Mouse (Mus musculus): ENCODE data around the gene Rsad2. TPM values are rescaled to one million over a fixed set of nuclear protein-coding genes. Genes with fewer than 3 reads are reported as not detected.

Rsad2 gene
- polyA plus RNA-seq, 1 experiment from 2014 or later = 0.28 TPM

DNA sequence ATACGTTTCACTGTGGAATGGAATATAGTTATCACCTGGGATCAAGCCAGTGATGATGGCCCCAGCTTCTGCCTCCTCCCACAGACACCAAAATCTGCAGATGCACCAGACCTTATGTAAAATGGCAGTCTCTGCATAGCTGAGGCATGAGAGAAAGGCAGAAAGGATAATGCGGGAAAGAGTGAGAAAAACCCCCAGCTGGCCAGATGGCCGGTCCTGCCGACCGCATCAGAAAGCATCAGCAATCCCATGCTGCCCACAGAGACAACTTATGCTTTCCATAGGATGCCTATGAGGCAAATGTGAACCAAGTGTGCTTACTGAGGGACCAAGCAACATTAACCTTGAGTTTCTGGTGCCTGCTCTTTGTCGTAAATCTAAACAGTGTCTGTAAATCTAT, 56.9 kb downstream of the Rsad2 start:
- Histone ChIP-seq H3K4me1 (replicated peaks; ENCODE audit: control insufficient read depth, insufficient read depth, low read length) (no peaks in the 10 kb centered on the region), H3K9me3 (ENCODE audit: control insufficient read depth, low read length) (no peaks in the 10 kb centered on the region), H3K4me3 (ENCODE audit: low read depth, low read length) (no peak overlapping the region), H3K9ac (ENCODE audit: low read depth, low read length) (no peak overlapping the region), H3K27me3 (ENCODE audit: control insufficient read depth, insufficient read depth, low read length) (no peaks in the 10 kb centered on the region), H3K4me2 (replicated peaks; ENCODE audit: low read depth, low read length) (no peak overlapping the region), H3K36me3 (ENCODE audit: control insufficient read depth, insufficient read depth, low read length) (peaks cover 5% of the 10 kb centered on the region), H3K27ac (ENCODE audit: low read depth, low read length) (no peak overlapping the region)
- no peak for DNase-seq (ENCODE audit: low spot score)
- WGBS = 88% methylated on average over 6 of the region's 6 CpGs
- ATAC-seq (ENCODE audit: low FRiP score) = no peak

DNA sequence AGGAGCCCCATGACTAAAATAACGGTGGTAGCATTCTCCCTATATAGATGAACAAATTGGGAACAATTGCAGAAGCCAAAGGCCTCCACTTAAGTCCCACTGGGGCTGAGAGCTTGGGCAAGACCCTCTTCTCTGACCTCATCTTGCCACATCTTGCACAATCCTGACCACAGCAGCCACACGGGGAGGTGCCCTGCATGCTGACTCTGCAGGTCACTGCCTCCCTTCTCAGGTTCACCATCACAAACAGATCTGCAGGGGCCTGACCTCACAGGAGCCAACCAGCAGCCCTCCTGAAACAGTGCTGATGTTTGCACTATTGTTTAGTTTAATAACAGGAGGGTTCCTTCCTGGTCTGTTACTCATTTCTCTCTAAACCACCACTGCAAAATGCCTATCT, 57.7 kb downstream of the Rsad2 start:
- no peaks in the 10 kb centered on the region for H3K27me3 ChIP-seq (ENCODE audit: control insufficient read depth, insufficient read depth, low read length)
- WGBS = 64% methylated on average over 2 of the region's 2 CpGs
- H3K27ac ChIP-seq (ENCODE audit: low read depth, low read length) = no peak overlapping the region
- no peaks in the 10 kb centered on the region for H3K4me1 ChIP-seq (replicated peaks; ENCODE audit: control insufficient read depth, insufficient read depth, low read length)
- H3K9ac ChIP-seq (ENCODE audit: low read depth, low read length) = no peak overlapping the region
- no peak for ATAC-seq (ENCODE audit: low FRiP score)
- no peak for DNase-seq (ENCODE audit: low spot score)
- no peaks in the 10 kb centered on the region for H3K9me3 ChIP-seq (ENCODE audit: control insufficient read depth, low read length)
- peaks cover 5% of the 10 kb centered on the region for H3K36me3 ChIP-seq (ENCODE audit: control insufficient read depth, insufficient read depth, low read length)
- no peak overlapping the region for H3K4me2 ChIP-seq (replicated peaks; ENCODE audit: low read depth, low read length)
- H3K4me3 ChIP-seq (ENCODE audit: low read depth, low read length) = no peak overlapping the region

GRCm38 (mm10) chr12:26394485-26395470, 61.5 kb downstream of the Rsad2 start:
- WGBS = 70% methylated on average over 13 of the region's 13 CpGs
- Histone ChIP-seq H3K36me3 (ENCODE audit: control insufficient read depth, insufficient read depth, low read length) (no peaks in the 10 kb centered on the region), H3K4me2 (replicated peaks; ENCODE audit: low read depth, low read length) (no peak overlapping the region), H3K4me1 (replicated peaks; ENCODE audit: control insufficient read depth, insufficient read depth, low read length) (no peaks in the 10 kb centered on the region), H3K27ac (ENCODE audit: low read depth, low read length) (0 out of 2 replicates have a peak overlapping the region, but pooled peaks have one; percentile 11), H3K4me3 (ENCODE audit: low read depth, low read length) (no peak overlapping the region), H3K27me3 (ENCODE audit: control insufficient read depth, insufficient read depth, low read length) (no peaks in the 10 kb centered on the region), H3K9me3 (ENCODE audit: control insufficient read depth, low read length) (no peaks in the 10 kb centered on the region), H3K9ac (ENCODE audit: low read depth, low read length) (no peak overlapping the region)
- ATAC-seq (ENCODE audit: low FRiP score) = 0 out of 2 replicates have a peak, but pooled peaks have one; percentile 38
- peak; percentile 13 for DNase-seq (ENCODE audit: low spot score)

- no peaks in the 10 kb centered on the region for H3K27me3 ChIP-seq (ENCODE audit: control insufficient read depth, insufficient read depth, low read length)
- H3K4me1 ChIP-seq (replicated peaks; ENCODE audit: control insufficient read depth, insufficient read depth, low read length) = no peaks in the 10 kb centered on the region
- DNase-seq (ENCODE audit: low spot score) (no peak), ATAC-seq (ENCODE audit: low FRiP score) (no peak)
- no peaks in the 10 kb centered on the region for H3K9me3 ChIP-seq (ENCODE audit: control insufficient read depth, low read length)
- no peak overlapping the region for H3K9ac ChIP-seq (ENCODE audit: low read depth, low read length)
- H3K4me3 ChIP-seq (ENCODE audit: low read depth, low read length) = no peak overlapping the region
- WGBS = 83% methylated on average over 5 of the region's 5 CpGs
- H3K36me3 ChIP-seq (ENCODE audit: control insufficient read depth, insufficient read depth, low read length) = no peaks in the 10 kb centered on the region; the same call in 1 of the 2 replicates
- H3K27ac ChIP-seq (ENCODE audit: low read depth, low read length) = no peak overlapping the region
- no peak overlapping the region for H3K4me2 ChIP-seq (replicated peaks; ENCODE audit: low read depth, low read length)
Measured at GRCm38 (mm10) chr12:26393291-26393690, 63.0 kb downstream of the Rsad2 start.

Other genes starting within 250 kb of the Rsad2 start
- gene Rnf144a, start 41.2 kb downstream of the Rsad2 start, polyA plus RNA-seq (2014; fragmentation: Nextera tagmentation; extraction: Ambion mirVana) = 23.7 and 30.8 TPM in 2 replicates
- 8.8 and 9.7 TPM in 2 replicates for gene Cmpk2, start 12.8 kb upstream of the Rsad2 start, polyA plus RNA-seq (2014; fragmentation: Nextera tagmentation; extraction: Ambion mirVana)